Mouse (Mus musculus): ENCODE data around the gene Gm42791. TPM values are rescaled to one million over a fixed set of nuclear protein-coding genes. Genes with fewer than 3 reads are reported as not detected.

Gm42791 gene
- polyA plus RNA-seq (2014; fragmentation: Nextera tagmentation; extraction: Ambion mirVana): 8.4 TPM in 1 of 2 replicates, not detected in the other

- Histone ChIP-seq H3K27ac (ENCODE audit: low read depth, low read length) (peak within 1 kb of the TSS; percentile 93), H3K36me3 (ENCODE audit: control insufficient read depth, insufficient read depth, low read length) (no peaks in the 10 kb centered on the region), H3K4me2 (ENCODE audit: low read length) (peak within 1 kb of the TSS; percentile 70), H3K27me3 (replicated peaks; ENCODE audit: control insufficient read depth, insufficient read depth, low read length) (no peaks in the 10 kb centered on the region), H3K9ac (ENCODE audit: low read length) (peak within 1 kb of the TSS; percentile 75), H3K4me1 (ENCODE audit: control insufficient read depth, insufficient read depth, low read length) (peaks cover 14% of the 10 kb centered on the region), H3K4me3 (ENCODE audit: low read depth, low read length) (peak within 1 kb of the TSS; percentile 46), H3K9me3 (replicated peaks; ENCODE audit: control insufficient read depth, low read length) (no peaks in the 10 kb centered on the region)
- ATAC-seq (peak; percentile 95), DNase-seq (ENCODE audit: low spot score) (peak; percentile 97)
- under 1% methylated on average over 33 of the region's 33 CpGs for WGBS
These were observed at the start of gene Gm42791 for GRCm38 (mm10) chr5:148994706-148995414. Gene Gm42791 (minus strand): TSS chr5:148995147.

- Histone ChIP-seq H3K27me3 (replicated peaks; ENCODE audit: control insufficient read depth, insufficient read depth, low read length) (no peaks in the 10 kb centered on the region), H3K4me3 (ENCODE audit: low read depth, low read length) (no peak overlapping the region), H3K4me1 (ENCODE audit: control insufficient read depth, insufficient read depth, low read length) (no peaks in the 10 kb centered on the region), H3K27ac (ENCODE audit: low read depth, low read length) (no peak overlapping the region), H3K9ac (ENCODE audit: low read length) (no peak overlapping the region), H3K36me3 (ENCODE audit: control insufficient read depth, insufficient read depth, low read length) (peaks cover 26% of the 10 kb centered on the region), H3K4me2 (ENCODE audit: low read length) (no peak overlapping the region), H3K9me3 (replicated peaks; ENCODE audit: control insufficient read depth, low read length) (no peaks in the 10 kb centered on the region; the same call in 1 of the 2 replicates)
- ATAC-seq (no peak), DNase-seq (ENCODE audit: low spot score) (no peak)
- WGBS: 88% methylated on average over 4 of the region's 4 CpGs
These were observed 49.1 kb upstream of the Gm42791 start for GRCm38 (mm10) chr5:149044067-149044466.

GRCm38 (mm10) chr5:149043240-149043639 is 48.3 kb upstream of the Gm42791 start:
- no peak overlapping the region for H3K4me3 ChIP-seq (ENCODE audit: low read depth, low read length)
- no peaks in the 10 kb centered on the region; the same call in 1 of the 2 replicates for H3K9me3 ChIP-seq (replicated peaks; ENCODE audit: control insufficient read depth, low read length)
- no peak overlapping the region for H3K9ac ChIP-seq (ENCODE audit: low read length)
- no peak for ATAC-seq
- no peaks in the 10 kb centered on the region for H3K4me1 ChIP-seq (ENCODE audit: control insufficient read depth, insufficient read depth, low read length)
- no peak overlapping the region for H3K4me2 ChIP-seq (ENCODE audit: low read length)
- H3K27me3 ChIP-seq (replicated peaks; ENCODE audit: control insufficient read depth, insufficient read depth, low read length): no peaks in the 10 kb centered on the region
- no peak overlapping the region for H3K27ac ChIP-seq (ENCODE audit: low read depth, low read length)
- DNase-seq (ENCODE audit: low spot score): no peak
- 81% methylated on average over 6 of the region's 6 CpGs for WGBS
- H3K36me3 ChIP-seq (ENCODE audit: control insufficient read depth, insufficient read depth, low read length): peaks cover 21% of the 10 kb centered on the region

- Histone ChIP-seq H3K4me1 (ENCODE audit: control insufficient read depth, insufficient read depth, low read length) (no peaks in the 10 kb centered on the region), H3K9ac (ENCODE audit: low read length) (no peak overlapping the region), H3K4me2 (ENCODE audit: low read length) (no peak overlapping the region), H3K9me3 (replicated peaks; ENCODE audit: control insufficient read depth, low read length) (no peaks in the 10 kb centered on the region; the same call in 1 of the 2 replicates), H3K27me3 (replicated peaks; ENCODE audit: control insufficient read depth, insufficient read depth, low read length) (no peaks in the 10 kb centered on the region), H3K27ac (ENCODE audit: low read depth, low read length) (no peak overlapping the region), H3K4me3 (ENCODE audit: low read depth, low read length) (no peak overlapping the region), H3K36me3 (ENCODE audit: control insufficient read depth, insufficient read depth, low read length) (no peaks in the 10 kb centered on the region)
- 91% methylated on average over 5 of the region's 5 CpGs for WGBS
- DNase-seq (ENCODE audit: low spot score) (no peak), ATAC-seq (no peak)
These were observed 44.9 kb upstream of the Gm42791 start for GRCm38 (mm10) chr5:149039825-149040224.

GRCm38 (mm10) chr5:149037729-149038128 is 42.8 kb upstream of the Gm42791 start:
- no peak overlapping the region for H3K4me2 ChIP-seq (ENCODE audit: low read length)
- H3K9me3 ChIP-seq (replicated peaks; ENCODE audit: control insufficient read depth, low read length): no peaks in the 10 kb centered on the region; the same call in 1 of the 2 replicates
- no peaks in the 10 kb centered on the region for H3K27me3 ChIP-seq (replicated peaks; ENCODE audit: control insufficient read depth, insufficient read depth, low read length)
- DNase-seq (ENCODE audit: low spot score): peak; percentile 70
- ATAC-seq: peak; percentile 66; the same call in 1 of the 2 replicates
- H3K27ac ChIP-seq (ENCODE audit: low read depth, low read length): no peak overlapping the region
- no peak overlapping the region for H3K4me3 ChIP-seq (ENCODE audit: low read depth, low read length)
- H3K9ac ChIP-seq (ENCODE audit: low read length): no peak overlapping the region
- H3K36me3 ChIP-seq (ENCODE audit: control insufficient read depth, insufficient read depth, low read length): no peaks in the 10 kb centered on the region
- WGBS: 23% methylated on average over 10 of the region's 10 CpGs
- no peaks in the 10 kb centered on the region for H3K4me1 ChIP-seq (ENCODE audit: control insufficient read depth, insufficient read depth, low read length)

- Histone ChIP-seq H3K4me2 (ENCODE audit: low read length) (no peak overlapping the region), H3K27ac (ENCODE audit: low read depth, low read length) (no peak overlapping the region), H3K4me3 (ENCODE audit: low read depth, low read length) (no peak overlapping the region), H3K9me3 (replicated peaks; ENCODE audit: control insufficient read depth, low read length) (no peaks in the 10 kb centered on the region; the same call in 1 of the 2 replicates), H3K9ac (ENCODE audit: low read length) (no peak overlapping the region), H3K4me1 (ENCODE audit: control insufficient read depth, insufficient read depth, low read length) (peaks cover 1% of the 10 kb centered on the region), H3K27me3 (replicated peaks; ENCODE audit: control insufficient read depth, insufficient read depth, low read length) (no peaks in the 10 kb centered on the region), H3K36me3 (ENCODE audit: control insufficient read depth, insufficient read depth, low read length) (no peaks in the 10 kb centered on the region)
- 94% methylated on average over 3 of the region's 3 CpGs for WGBS
- no peak for ATAC-seq
- no peak for DNase-seq (ENCODE audit: low spot score)
These were observed 42.0 kb upstream of the Gm42791 start for GRCm38 (mm10) chr5:149036920-149037319.

- Histone ChIP-seq H3K27ac (ENCODE audit: low read depth, low read length) (no peak overlapping the region), H3K27me3 (replicated peaks; ENCODE audit: control insufficient read depth, insufficient read depth, low read length) (no peaks in the 10 kb centered on the region), H3K36me3 (ENCODE audit: control insufficient read depth, insufficient read depth, low read length) (no peaks in the 10 kb centered on the region), H3K9ac (ENCODE audit: low read length) (no peak overlapping the region), H3K4me2 (ENCODE audit: low read length) (no peak overlapping the region), H3K9me3 (replicated peaks; ENCODE audit: control insufficient read depth, low read length) (no peaks in the 10 kb centered on the region), H3K4me3 (ENCODE audit: low read depth, low read length) (no peak overlapping the region), H3K4me1 (ENCODE audit: control insufficient read depth, insufficient read depth, low read length) (peaks cover 9% of the 10 kb centered on the region)
- ATAC-seq (no peak), DNase-seq (ENCODE audit: low spot score) (no peak)
- WGBS: 95% methylated on average over 4 of the region's 4 CpGs
These were observed 37.5 kb upstream of the Gm42791 start for GRCm38 (mm10) chr5:149032438-149032837.

GRCm38 (mm10) chr5:149031199-149031750 is 36.3 kb upstream of the Gm42791 start:
- DNase-seq (ENCODE audit: low spot score) (peak; percentile 85), ATAC-seq (peak; percentile 89)
- Histone ChIP-seq H3K27ac (ENCODE audit: low read depth, low read length) (peak overlapping the region; percentile 81), H3K27me3 (replicated peaks; ENCODE audit: control insufficient read depth, insufficient read depth, low read length) (no peaks in the 10 kb centered on the region), H3K9ac (ENCODE audit: low read length) (peak overlapping the region; percentile 67), H3K36me3 (ENCODE audit: control insufficient read depth, insufficient read depth, low read length) (no peaks in the 10 kb centered on the region), H3K4me3 (ENCODE audit: low read depth, low read length) (peak overlapping the region; percentile 27), H3K9me3 (replicated peaks; ENCODE audit: control insufficient read depth, low read length) (no peaks in the 10 kb centered on the region), H3K4me2 (ENCODE audit: low read length) (peak overlapping the region; percentile 62), H3K4me1 (ENCODE audit: control insufficient read depth, insufficient read depth, low read length) (peaks cover 9% of the 10 kb centered on the region)
- 2% methylated on average over 30 of the region's 30 CpGs for WGBS

- no peaks in the 10 kb centered on the region for H3K36me3 ChIP-seq (ENCODE audit: control insufficient read depth, insufficient read depth, low read length)
- no peak overlapping the region for H3K4me2 ChIP-seq (ENCODE audit: low read length)
- DNase-seq (ENCODE audit: low spot score) (no peak), ATAC-seq (no peak)
- no peaks in the 10 kb centered on the region for H3K27me3 ChIP-seq (replicated peaks; ENCODE audit: control insufficient read depth, insufficient read depth, low read length)
- H3K9me3 ChIP-seq (replicated peaks; ENCODE audit: control insufficient read depth, low read length): no peaks in the 10 kb centered on the region
- H3K27ac ChIP-seq (ENCODE audit: low read depth, low read length): no peak overlapping the region
- WGBS: 71% methylated on average over 2 of the region's 2 CpGs
- H3K9ac ChIP-seq (ENCODE audit: low read length): no peak overlapping the region
- H3K4me3 ChIP-seq (ENCODE audit: low read depth, low read length): no peak overlapping the region
- peaks cover 9% of the 10 kb centered on the region for H3K4me1 ChIP-seq (ENCODE audit: control insufficient read depth, insufficient read depth, low read length)
These were observed 35.2 kb upstream of the Gm42791 start for GRCm38 (mm10) chr5:149030103-149030502.

Data from forebrain, embryonic 14.5 days (tissue).